Mouse (Mus musculus) C2C12 (cell line): ENCODE measurements around the gene Gm20388. TPM values are rescaled to one million over a fixed set of nuclear protein-coding genes. Genes with fewer than 3 reads are reported as not detected.

Experiments
- H3K27me3 ChIP-seq: one replicate; pipeline ENCODE4 v1.6.1; 2011; ENCODE audit not compliant: control insufficient read depth, insufficient read depth, insufficient read length
- H3K36me3 ChIP-seq: one replicate; pipeline ENCODE4 v1.6.1; 2011; ENCODE audit not compliant: control insufficient read depth, insufficient read depth
- H3K4me3 ChIP-seq: one replicate; pipeline ENCODE4 v1.5.1; 2011; ENCODE audit warnings: mild to moderate bottlenecking, control low read depth; ENCODE audit not compliant: poor library complexity, insufficient read depth, severe bottlenecking
- H3K79me2 ChIP-seq: one replicate; pipeline ENCODE4 v1.6.1; 2011; ENCODE audit not compliant: control insufficient read depth, insufficient read depth
- H3K79me3 ChIP-seq: one replicate; pipeline ENCODE4 v1.6.1; 2011; ENCODE audit warnings: low read depth, control low read depth
- H3ac ChIP-seq: one replicate; pipeline ENCODE3; 2011; ENCODE audit warnings: low read depth; ENCODE audit not compliant: control insufficient read depth, insufficient read length
- CEBPB ChIP-seq: IDR thresholded peaks from one replicate; pipeline ENCODE4 v1.6.1; 2011; ENCODE audit warnings: low read depth, mild to moderate bottlenecking, control low read depth, moderate library complexity
- CTCF ChIP-seq: IDR thresholded peaks from one replicate; pipeline ENCODE4 v1.5.1; 2011; ENCODE audit not compliant: control insufficient read depth, insufficient read depth, insufficient read length
- FOSL1 ChIP-seq: IDR thresholded peaks from one replicate; pipeline ENCODE4 v1.8.0; 2011; ENCODE audit warnings: mild to moderate bottlenecking, low read length; ENCODE audit not compliant: poor library complexity, insufficient read depth, severe bottlenecking
- MAX ChIP-seq: IDR thresholded peaks from one replicate; pipeline ENCODE4 v1.6.1; 2011; ENCODE audit warnings: mild to moderate bottlenecking, control low read depth
- MYOD1 ChIP-seq: IDR thresholded peaks from one replicate; pipeline ENCODE4 v1.6.1; 2011; ENCODE audit warnings: low read depth; ENCODE audit not compliant: control insufficient read depth, insufficient read length
- MYOG ChIP-seq: IDR thresholded peaks from one replicate; pipeline ENCODE4 v1.6.1; 2011; ENCODE audit not compliant: control insufficient read depth, insufficient read length; ENCODE audit errors: extremely low read depth
- USF1 ChIP-seq: IDR thresholded peaks from one replicate; pipeline ENCODE4 v1.6.1; 2011; ENCODE audit warnings: low read depth, mild to moderate bottlenecking, control low read depth, moderate library complexity
- polyA plus RNA-seq: library from polyadenylated mRNA; unstranded; fragments of >200 nt; fragmentation: generic; extraction: Trizol; gene quantifications from one replicate; pipeline ENCODE4 v1.2.1, GENCODE M21; 2012; ENCODE audit warnings: missing spikeins

Gene Gm20388
- polyA plus RNA-seq, 1 experiment: 15.0 TPM

- H3K79me3 ChIP-seq: peaks cover 20% of the 10 kb centered on the region
- H3K4me3 ChIP-seq: no peak overlapping the region
Observed at GRCm38 (mm10) chr8:120501426-120501825, 590.8 kb downstream of the Gm20388 start.

DNA sequence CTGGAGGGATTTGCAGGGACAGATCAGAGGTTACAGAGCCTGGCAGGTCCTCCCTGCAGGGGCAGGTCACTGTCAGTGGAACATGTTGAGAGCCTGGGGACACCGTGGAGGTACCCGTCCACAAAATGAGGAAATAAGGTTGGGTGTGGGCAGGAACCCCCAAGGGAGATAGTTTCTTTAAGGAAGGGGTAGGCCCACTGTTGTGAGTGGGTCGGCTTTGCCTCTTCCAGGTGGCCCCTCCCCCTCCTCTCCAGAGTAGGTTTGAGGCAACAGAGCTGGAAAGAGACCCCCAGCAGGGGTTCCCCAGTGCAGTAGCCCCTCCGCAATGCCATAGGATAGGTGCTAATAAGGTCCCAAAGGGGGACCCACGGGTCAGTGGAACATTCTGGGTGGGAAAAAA, 591.8 kb downstream of the Gm20388 start:
- no peak overlapping the region for H3ac ChIP-seq
- H3K79me2 ChIP-seq: peaks cover 88% of the 10 kb centered on the region
- no peaks in the 10 kb centered on the region for H3K36me3 ChIP-seq
- H3K27me3 ChIP-seq: no peaks in the 10 kb centered on the region
- peaks cover 14% of the 10 kb centered on the region for H3K79me3 ChIP-seq
- no peak for TF ChIP-seq CTCF
- TF ChIP-seq MAX: no peak
- TF ChIP-seq CEBPB: no peak
- no peak for TF ChIP-seq MYOD1
- no peak for TF ChIP-seq FOSL1
- TF ChIP-seq MYOG: no peak
- no peak for TF ChIP-seq USF1
- H3K4me3 ChIP-seq: no peak overlapping the region

More at GRCm38 (mm10) chr8:120501426-120501825, 590.8 kb downstream of the Gm20388 start:
- Histone ChIP-seq H3K79me2 (peaks cover 89% of the 10 kb centered on the region), H3K27me3 (no peaks in the 10 kb centered on the region), H3K36me3 (no peaks in the 10 kb centered on the region), H3ac (no peak overlapping the region)
- TF ChIP-seq FOSL1 (no peak), CEBPB (no peak), MYOD1 (no peak), MAX (no peak)

GRCm38 (mm10) chr8:120504251-120505081, 593.8 kb downstream of the Gm20388 start:
- Histone ChIP-seq H3K79me3 (peaks cover 9% of the 10 kb centered on the region), H3K4me3 (no peak overlapping the region), H3K36me3 (no peaks in the 10 kb centered on the region), H3K79me2 (peaks cover 81% of the 10 kb centered on the region), H3ac (no peak overlapping the region), H3K27me3 (no peaks in the 10 kb centered on the region)
- no peak for TF ChIP-seq MAX

- Histone ChIP-seq H3K79me3 (peaks cover 6% of the 10 kb centered on the region), H3ac (no peak overlapping the region), H3K79me2 (peaks cover 76% of the 10 kb centered on the region), H3K27me3 (no peaks in the 10 kb centered on the region), H3K4me3 (no peak overlapping the region), H3K36me3 (no peaks in the 10 kb centered on the region)
- TF ChIP-seq FOSL1 (no peak), USF1 (no peak), CTCF (no peak), MYOG (no peak), MYOD1 (no peak), CEBPB (no peak), MAX (no peak)
Observed at GRCm38 (mm10) chr8:120505082-120505511, 594.5 kb downstream of the Gm20388 start.

GRCm38 (mm10) chr8:120505619-120506310, 595.1 kb downstream of the Gm20388 start:
- no peak overlapping the region for H3K4me3 ChIP-seq
- peaks cover 3% of the 10 kb centered on the region for H3K79me3 ChIP-seq
- no peak overlapping the region for H3ac ChIP-seq

DNA sequence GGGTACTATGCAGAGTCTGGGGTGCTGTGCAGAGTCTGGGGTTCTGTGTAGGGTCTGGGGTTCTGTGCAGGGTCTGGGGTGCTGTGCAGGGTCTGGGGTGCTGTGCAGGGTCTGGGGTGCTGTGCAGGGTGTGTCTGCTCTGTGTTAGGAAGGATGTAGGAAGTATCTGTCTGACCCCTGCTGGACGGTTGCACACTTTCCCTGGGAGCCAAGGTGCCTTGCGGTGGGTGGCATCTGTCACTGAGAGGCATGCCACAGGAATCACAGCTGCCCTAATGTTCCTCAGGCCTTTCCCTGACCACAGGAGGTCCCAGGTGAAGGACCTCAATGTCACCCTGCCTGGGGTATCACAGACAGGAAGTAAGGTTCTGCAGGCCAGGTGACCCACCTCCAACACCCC, 595.9 kb downstream of the Gm20388 start:
- TF ChIP-seq MYOD1: no peak
- TF ChIP-seq CTCF: no peak
- TF ChIP-seq CEBPB: no peak
- TF ChIP-seq MYOG: no peak
- TF ChIP-seq FOSL1: no peak
- TF ChIP-seq MAX: no peak
- no peak for TF ChIP-seq USF1
- no peaks in the 10 kb centered on the region for H3K27me3 ChIP-seq
- no peak overlapping the region for H3ac ChIP-seq
- no peak overlapping the region for H3K4me3 ChIP-seq
- H3K79me2 ChIP-seq: peaks cover 61% of the 10 kb centered on the region
- H3K79me3 ChIP-seq: peaks cover 3% of the 10 kb centered on the region
- H3K36me3 ChIP-seq: no peaks in the 10 kb centered on the region

More at GRCm38 (mm10) chr8:120505619-120506310, 595.1 kb downstream of the Gm20388 start:
- Histone ChIP-seq H3K36me3 (no peaks in the 10 kb centered on the region), H3K79me2 (peaks cover 69% of the 10 kb centered on the region), H3K27me3 (no peaks in the 10 kb centered on the region)
- TF ChIP-seq CTCF: no peak
- TF ChIP-seq FOSL1: no peak
- TF ChIP-seq MYOG: no peak
- no peak for TF ChIP-seq CEBPB
- no peak for TF ChIP-seq USF1
- no peak for TF ChIP-seq MYOD1
- no peak for TF ChIP-seq MAX
